Mouse (Mus musculus): Measurements from ENCODE around the gene Gm13694. TPM values are rescaled to one million over a fixed set of nuclear protein-coding genes. Genes with fewer than 3 reads are reported as not detected.
"Not testable (repeated sequence)": the region's sequence is repeated elsewhere in the genome, so short reads cannot be mapped to it uniquely, and the experiment has no call there.

The Gm13694 gene
- polyA plus RNA-seq, 1 experiment from 2014 or later = not detected

DNA sequence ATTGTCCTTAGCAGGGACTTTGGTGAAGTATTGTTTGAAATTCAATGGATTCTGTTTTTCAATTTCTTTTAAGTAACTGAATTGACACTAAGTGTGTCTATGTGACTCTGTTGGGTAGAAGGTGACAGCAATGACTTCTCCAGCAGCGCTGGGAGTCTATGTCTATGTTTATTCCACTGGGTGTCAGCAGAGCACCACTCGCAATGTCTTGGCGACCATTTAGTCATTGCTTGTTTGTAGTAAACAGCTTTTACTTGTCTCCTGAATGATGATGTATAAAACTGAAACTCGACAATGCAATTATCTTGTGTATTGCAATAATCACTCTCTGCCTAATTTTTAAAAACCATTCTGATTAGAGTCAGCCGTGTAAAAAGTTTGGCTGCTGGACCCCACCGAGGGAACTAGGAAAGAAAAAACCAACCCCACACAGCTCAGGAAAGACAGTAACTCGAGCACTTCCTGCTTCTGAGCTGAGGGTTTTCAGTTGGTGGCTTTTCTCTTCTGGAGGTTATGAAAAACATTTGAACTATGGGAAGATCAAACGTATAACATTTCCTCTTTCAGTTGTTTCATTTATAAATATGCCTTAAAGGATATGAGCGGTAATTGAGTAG, 15.0 kb downstream of the Gm13694 start:
- H3K36me3 ChIP-seq; ATAC-seq (ENCODE audit: extremely low read depth, insufficient number of reproducible peaks, low FRiP score, low TSS enrichment); H3K27me3 ChIP-seq (replicated peaks); H3K9ac ChIP-seq; H3K4me1 ChIP-seq; H3K4me3 ChIP-seq; H3K27ac ChIP-seq (replicated peaks); H3K9me3 ChIP-seq: not testable (repeated sequence)
- WGBS = 37% methylated on average over 8 of the region's 9 CpGs
- H3K4me2 ChIP-seq = peak overlapping the region; percentile 33; the same call in 1 of the 2 replicates

DNA sequence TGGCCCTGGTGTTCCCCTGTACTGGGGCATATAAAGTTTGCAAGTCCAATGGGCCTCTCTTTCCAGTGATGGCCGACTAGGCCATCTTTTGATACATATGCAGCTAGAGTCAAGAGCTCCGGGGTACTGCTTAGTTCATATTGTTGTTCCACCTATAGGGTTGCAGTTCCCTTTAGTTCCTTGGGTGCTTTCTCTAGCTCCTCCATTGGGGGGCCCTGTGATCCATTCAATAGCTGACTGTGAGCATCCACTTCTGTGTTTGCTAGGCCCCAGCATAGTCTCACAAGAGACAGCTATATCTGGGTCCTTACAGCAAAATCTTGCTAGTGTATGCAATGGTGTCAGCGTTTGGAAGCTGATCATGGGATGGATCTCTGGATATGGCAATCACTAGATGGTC, 15.8 kb downstream of the Gm13694 start:
- H3K4me2 ChIP-seq; H3K4me3 ChIP-seq; H3K27me3 ChIP-seq (replicated peaks); H3K9me3 ChIP-seq; H3K27ac ChIP-seq (replicated peaks); H3K36me3 ChIP-seq; H3K4me1 ChIP-seq; ATAC-seq (ENCODE audit: extremely low read depth, insufficient number of reproducible peaks, low FRiP score, low TSS enrichment); H3K9ac ChIP-seq: not testable (repeated sequence)
- WGBS = 80% methylated on average over 1 of the region's 3 CpGs

- Histone ChIP-seq H3K4me2 (no peak overlapping the region), H3K9me3 (no peaks in the 10 kb centered on the region), H3K27ac (replicated peaks) (no peak overlapping the region), H3K4me1 (no peaks in the 10 kb centered on the region), H3K27me3 (replicated peaks) (no peaks in the 10 kb centered on the region), H3K4me3 (no peak overlapping the region), H3K9ac (no peak overlapping the region), H3K36me3 (no peaks in the 10 kb centered on the region)
- WGBS = 47% methylated on average over 1 of the region's 1 CpGs
- no peak for ATAC-seq (ENCODE audit: extremely low read depth, insufficient number of reproducible peaks, low FRiP score, low TSS enrichment)
These were observed 30.2 kb downstream of the Gm13694 start for GRCm38 (mm10) chr2:84008913-84009312.

- H3K27ac ChIP-seq (replicated peaks) = no peak overlapping the region
- H3K4me1 ChIP-seq = no peaks in the 10 kb centered on the region
- H3K27me3 ChIP-seq (replicated peaks) = no peaks in the 10 kb centered on the region
- no peak overlapping the region for H3K9ac ChIP-seq
- no peak overlapping the region for H3K4me3 ChIP-seq
- no peaks in the 10 kb centered on the region for H3K9me3 ChIP-seq
- 53% methylated on average over 3 of the region's 3 CpGs for WGBS
- no peaks in the 10 kb centered on the region for H3K36me3 ChIP-seq
- no peak for ATAC-seq (ENCODE audit: extremely low read depth, insufficient number of reproducible peaks, low FRiP score, low TSS enrichment)
- H3K4me2 ChIP-seq = no peak overlapping the region
These were observed 31.1 kb downstream of the Gm13694 start for GRCm38 (mm10) chr2:84009818-84010217.

GRCm38 (mm10) chr2:84014572-84014971, 35.8 kb downstream of the Gm13694 start:
- Histone ChIP-seq H3K4me2 (no peak overlapping the region), H3K9ac (no peak overlapping the region), H3K27ac (replicated peaks) (no peak overlapping the region), H3K9me3 (no peaks in the 10 kb centered on the region), H3K36me3 (no peaks in the 10 kb centered on the region), H3K4me3 (no peak overlapping the region), H3K27me3 (replicated peaks) (no peaks in the 10 kb centered on the region), H3K4me1 (peaks cover 11% of the 10 kb centered on the region)
- WGBS = 60% methylated on average over 6 of the region's 6 CpGs
- no peak for ATAC-seq (ENCODE audit: extremely low read depth, insufficient number of reproducible peaks, low FRiP score, low TSS enrichment)

GRCm38 (mm10) chr2:84016291-84016690, 37.6 kb downstream of the Gm13694 start:
- not testable (repeated sequence) for H3K4me3 ChIP-seq; H3K9me3 ChIP-seq; H3K36me3 ChIP-seq; H3K27ac ChIP-seq (replicated peaks); H3K4me2 ChIP-seq; H3K27me3 ChIP-seq (replicated peaks); H3K9ac ChIP-seq; ATAC-seq (ENCODE audit: extremely low read depth, insufficient number of reproducible peaks, low FRiP score, low TSS enrichment)
- peaks cover 15% of the 10 kb centered on the region for H3K4me1 ChIP-seq
- whole genome bisulfite sequencing = 78% methylated on average over 5 of the region's 5 CpGs

GRCm38 (mm10) chr2:84018330-84018729, 39.6 kb downstream of the Gm13694 start:
- H3K27me3 ChIP-seq (replicated peaks) = no peaks in the 10 kb centered on the region
- H3K36me3 ChIP-seq = no peaks in the 10 kb centered on the region
- peak overlapping the region; percentile 45; the same call in 1 of the 2 replicates for H3K27ac ChIP-seq (replicated peaks)
- peaks cover 15% of the 10 kb centered on the region for H3K4me1 ChIP-seq
- H3K4me2 ChIP-seq = peak overlapping the region; percentile 18; the same call in 1 of the 2 replicates
- peak; percentile 42; the same call in 1 of the 2 replicates for ATAC-seq (ENCODE audit: extremely low read depth, insufficient number of reproducible peaks, low FRiP score, low TSS enrichment)
- H3K4me3 ChIP-seq = no peak overlapping the region
- H3K9me3 ChIP-seq = no peaks in the 10 kb centered on the region
- 18% methylated on average over 3 of the region's 3 CpGs for WGBS
- no peak overlapping the region for H3K9ac ChIP-seq

- H3K4me3 ChIP-seq = no peak overlapping the region
These were observed 41.0 kb downstream of the Gm13694 start for GRCm38 (mm10) chr2:84019519-84020305.

DNA sequence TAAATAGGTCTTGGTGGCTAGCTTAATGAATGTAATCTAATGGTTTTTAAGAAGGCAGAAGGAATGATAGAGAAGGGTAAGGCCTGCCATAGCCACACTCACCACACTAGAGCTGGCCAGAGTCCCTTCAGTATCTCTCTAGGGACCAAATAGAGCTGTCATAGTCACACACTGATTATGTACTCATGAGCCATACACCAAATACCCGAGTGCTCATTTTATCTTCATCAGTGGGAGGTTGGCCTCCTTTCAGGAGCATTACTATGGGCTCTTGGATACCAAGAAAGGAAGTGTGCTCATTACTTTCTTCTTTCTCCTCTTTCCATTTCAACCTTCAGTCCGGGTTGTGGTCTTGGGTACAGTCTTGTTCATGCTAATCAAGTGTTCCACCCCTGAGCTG, 43.2 kb downstream of the Gm13694 start:
- Histone ChIP-seq H3K27ac (replicated peaks) (no peak overlapping the region), H3K4me3 (no peak overlapping the region), H3K9ac (no peak overlapping the region), H3K4me1 (peaks cover 15% of the 10 kb centered on the region), H3K4me2 (no peak overlapping the region), H3K9me3 (no peaks in the 10 kb centered on the region), H3K36me3 (no peaks in the 10 kb centered on the region), H3K27me3 (replicated peaks) (no peaks in the 10 kb centered on the region)
- ATAC-seq (ENCODE audit: extremely low read depth, insufficient number of reproducible peaks, low FRiP score, low TSS enrichment) = no peak
- 51% methylated on average over 2 of the region's 2 CpGs for WGBS

More at GRCm38 (mm10) chr2:84019519-84020305, 41.0 kb downstream of the Gm13694 start:
- H3K4me1 ChIP-seq = peaks cover 15% of the 10 kb centered on the region
- 62% methylated on average over 8 of the region's 8 CpGs for WGBS
- no peaks in the 10 kb centered on the region for H3K27me3 ChIP-seq (replicated peaks)
- H3K4me2 ChIP-seq = no peak overlapping the region
- no peaks in the 10 kb centered on the region for H3K36me3 ChIP-seq
- no peaks in the 10 kb centered on the region for H3K9me3 ChIP-seq
- no peak for ATAC-seq (ENCODE audit: extremely low read depth, insufficient number of reproducible peaks, low FRiP score, low TSS enrichment)
- H3K27ac ChIP-seq (replicated peaks) = no peak overlapping the region
- no peak overlapping the region for H3K9ac ChIP-seq

DNA sequence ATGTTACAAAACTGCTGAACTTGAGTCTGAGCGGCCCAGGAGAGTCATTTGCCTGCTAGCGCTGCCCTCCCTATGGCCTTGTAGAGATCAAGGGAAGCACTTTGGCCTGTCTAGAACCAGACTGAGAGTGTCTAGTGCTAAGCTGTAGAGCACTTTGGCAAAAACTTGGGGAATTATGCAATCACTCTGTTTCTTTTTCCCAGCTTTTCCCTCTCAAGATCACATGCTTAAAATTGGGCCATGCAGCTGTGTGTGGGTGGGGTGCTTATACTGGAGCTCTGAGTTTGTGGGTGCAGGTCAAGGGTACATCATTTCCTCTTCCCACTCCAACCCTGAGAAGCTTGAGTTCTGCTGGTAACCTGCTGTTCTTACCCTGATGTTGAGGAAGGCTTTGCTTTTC, 44.2 kb downstream of the Gm13694 start:
- no peak overlapping the region for H3K4me2 ChIP-seq
- 83% methylated on average over 2 of the region's 2 CpGs for WGBS
- H3K27ac ChIP-seq (replicated peaks) = no peak overlapping the region
- peaks cover 13% of the 10 kb centered on the region for H3K4me1 ChIP-seq
- no peaks in the 10 kb centered on the region for H3K9me3 ChIP-seq
- no peak for ATAC-seq (ENCODE audit: extremely low read depth, insufficient number of reproducible peaks, low FRiP score, low TSS enrichment)
- no peaks in the 10 kb centered on the region for H3K36me3 ChIP-seq
- H3K27me3 ChIP-seq (replicated peaks) = no peaks in the 10 kb centered on the region
- no peak overlapping the region for H3K4me3 ChIP-seq
- no peak overlapping the region for H3K9ac ChIP-seq

DNA sequence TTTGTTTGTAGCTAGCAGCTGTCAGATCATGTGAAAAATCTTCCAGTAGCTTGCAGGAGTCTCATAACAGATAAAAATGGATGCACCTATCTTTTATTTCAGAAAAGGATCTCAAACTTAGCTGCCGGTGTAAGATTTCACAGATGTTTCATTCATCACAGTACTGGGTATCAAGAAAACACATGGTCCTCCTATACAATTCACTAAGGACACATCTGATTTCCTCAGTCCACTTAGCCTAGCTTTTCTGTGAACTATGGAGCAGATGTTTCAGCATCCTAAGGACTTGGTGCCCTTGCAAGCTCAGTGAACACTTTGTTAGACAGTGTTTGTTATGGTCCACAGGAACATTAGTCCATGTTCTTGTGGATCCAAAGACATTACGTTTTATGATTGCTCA, 44.6 kb downstream of the Gm13694 start:
- 68% methylated on average over 2 of the region's 2 CpGs for WGBS

DNA sequence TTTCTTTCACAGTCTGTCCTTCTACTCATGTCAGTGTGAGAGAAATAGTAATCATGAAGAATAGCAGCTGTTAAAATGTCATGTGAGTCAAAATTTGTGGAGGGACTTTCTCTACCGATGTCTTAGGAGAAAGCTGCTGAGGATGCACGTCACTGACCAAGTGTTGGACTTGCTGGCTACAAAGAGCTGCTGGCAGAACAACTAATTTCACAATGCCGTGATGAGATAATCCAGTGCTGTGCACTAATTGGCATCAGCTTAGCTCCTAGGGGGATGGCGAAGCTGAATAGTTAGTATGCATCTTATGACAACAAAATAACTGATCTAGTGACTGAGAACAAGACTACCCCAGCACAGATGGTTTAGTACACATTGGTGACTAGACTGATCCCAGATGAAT, 46.5 kb downstream of the Gm13694 start:
- H3K4me2 ChIP-seq = no peak overlapping the region
- no peaks in the 10 kb centered on the region for H3K36me3 ChIP-seq
- H3K27ac ChIP-seq (replicated peaks) = no peak overlapping the region
- no peaks in the 10 kb centered on the region for H3K27me3 ChIP-seq (replicated peaks)
- H3K4me3 ChIP-seq = no peak overlapping the region
- no peak overlapping the region for H3K9ac ChIP-seq
- H3K9me3 ChIP-seq = no peaks in the 10 kb centered on the region
- whole genome bisulfite sequencing = 64% methylated on average over 4 of the region's 4 CpGs
- no peak for ATAC-seq (ENCODE audit: extremely low read depth, insufficient number of reproducible peaks, low FRiP score, low TSS enrichment)
- no peaks in the 10 kb centered on the region for H3K4me1 ChIP-seq

More for the DNA sequence above, 44.6 kb downstream of the Gm13694 start:
- Histone ChIP-seq H3K4me3 (no peak overlapping the region), H3K9me3 (no peaks in the 10 kb centered on the region), H3K27ac (replicated peaks) (no peak overlapping the region), H3K27me3 (replicated peaks) (no peaks in the 10 kb centered on the region), H3K4me1 (peaks cover 9% of the 10 kb centered on the region), H3K4me2 (no peak overlapping the region), H3K9ac (no peak overlapping the region), H3K36me3 (no peaks in the 10 kb centered on the region)
- no peak for ATAC-seq (ENCODE audit: extremely low read depth, insufficient number of reproducible peaks, low FRiP score, low TSS enrichment)

All from heart, embryonic 13.5 days (tissue).